Mouse (Mus musculus) CH12.LX (cell line): ENCODE results near the gene Gm11099. TPM values are rescaled to one million over a fixed set of nuclear protein-coding genes. Genes with fewer than 3 reads are reported as not detected.

Experiments
- DNase-seq: peaks from one replicate; pipeline ENCODE4 v3.0.0-alpha.2; 2013; ENCODE audit errors: extremely low read depth
- H3K27ac ChIP-seq: 2 replicates; pipeline ENCODE4 v1.5.1; 2012; ENCODE audit warnings: low read depth, mild to moderate bottlenecking, control low read depth, moderate library complexity; ENCODE audit not compliant: insufficient read depth
- H3K27me3 ChIP-seq: replicated peaks from 2 replicates; pipeline ENCODE3; 2012; ENCODE audit warnings: inconsistent platforms
- H3K36me3 ChIP-seq, 2 experiments: replicated peaks in 1 of 2; 2 replicates each; pipeline versions ENCODE3 to v1.6.1; 2012; ENCODE audit warnings: inconsistent platforms in 1 of 2, low read length in 1 of 2, mild to moderate bottlenecking in 1 of 2, mixed read lengths in 1 of 2, moderate library complexity in 1 of 2; ENCODE audit not compliant: control insufficient read depth in 1 of 2, insufficient read depth in 1 of 2
- H3K4me1 ChIP-seq, 2 experiments: 2 replicates each; pipeline ENCODE4 v1.6.1; 2012; ENCODE audit warnings: inconsistent platforms in 1 of 2, moderate library complexity in 1 of 2; ENCODE audit not compliant: insufficient read depth in 2 of 2, control insufficient read depth in 1 of 2
- H3K4me2 ChIP-seq: 2 replicates; pipeline ENCODE4 v1.6.1; 2012; ENCODE audit warnings: low read depth, mild to moderate bottlenecking, control low read depth; ENCODE audit not compliant: poor library complexity, insufficient read depth, severe bottlenecking
- H3K4me3 ChIP-seq, 3 experiments: fragments of 150-350 bp in 1 of 3; sonication (generic) in 1 of 3; replicated peaks in 1 of 3; 2 replicates each; pipeline versions ENCODE3 to v1.5.1; 2011 to 2012; ENCODE audit warnings: low read depth in 2 of 3, low read length in 2 of 3, mild to moderate bottlenecking in 2 of 3, moderate library complexity in 2 of 3, control low read depth in 1 of 3, improper control_type of control experiment in 1 of 3, inconsistent platforms in 1 of 3, mixed read lengths in 1 of 3; ENCODE audit not compliant: poor library complexity in 1 of 3
- H3K79me2 ChIP-seq: replicated peaks from 2 replicates; pipeline ENCODE4 v1.6.1; 2012; ENCODE audit warnings: mild to moderate bottlenecking, moderate library complexity; ENCODE audit not compliant: control insufficient read depth, poor library complexity, insufficient read depth, severe bottlenecking; ENCODE audit errors: extremely low read depth
- H3K9ac ChIP-seq: 2 replicates; pipeline ENCODE4 v1.6.1; 2012; ENCODE audit warnings: low read depth, mild to moderate bottlenecking, control low read depth, moderate library complexity; ENCODE audit not compliant: insufficient read depth
- H3K9me3 ChIP-seq: replicated peaks from 2 replicates; pipeline ENCODE3; 2012; ENCODE audit warnings: low read length, inconsistent platforms, mixed read lengths
- BHLHE40 ChIP-seq: IDR thresholded peaks from 2 replicates; pipeline ENCODE4 v1.6.1; 2011; ENCODE audit warnings: mild to moderate bottlenecking, low read depth, low read length, improper control_type of control experiment
- CHD1 ChIP-seq: IDR thresholded peaks from 2 replicates; pipeline ENCODE4 v1.6.1; 2012; ENCODE audit warnings: low read depth, low read length, improper control_type of control experiment, inconsistent platforms
- CHD2 ChIP-seq: IDR thresholded peaks from 2 replicates; pipeline ENCODE4 v1.6.1; 2011; ENCODE audit warnings: low read length, improper control_type of control experiment
- EP300 ChIP-seq: IDR thresholded peaks from 2 replicates; pipeline ENCODE4 v1.6.1; 2011; ENCODE audit warnings: low read length, improper control_type of control experiment
- HCFC1 ChIP-seq: IDR thresholded peaks from 2 replicates; pipeline ENCODE4 v1.6.1; 2012; ENCODE audit warnings: low read depth, mild to moderate bottlenecking, inconsistent platforms, low read length, improper control_type of control experiment
- IRF4 ChIP-seq: IDR thresholded peaks from 2 replicates; pipeline ENCODE4 v1.6.1; 2014; ENCODE audit warnings: low read depth, mild to moderate bottlenecking, inconsistent platforms, low read length, improper control_type of control experiment
- JUND ChIP-seq: conservative IDR thresholded peaks from 2 replicates; pipeline ENCODE4 v1.6.1; 2011; ENCODE audit warnings: low read depth, low read length, improper control_type of control experiment
- MAX ChIP-seq: IDR thresholded peaks from 2 replicates; pipeline ENCODE4 v1.6.1; 2011; ENCODE audit warnings: low read length, improper control_type of control experiment
- MAZ ChIP-seq: IDR thresholded peaks from 2 replicates; pipeline ENCODE4 v1.6.1; 2012; ENCODE audit warnings: low read depth, mild to moderate bottlenecking, inconsistent platforms, low read length, improper control_type of control experiment, moderate library complexity
- MXI1 ChIP-seq: IDR thresholded peaks from 2 replicates; pipeline ENCODE4 v1.6.1; 2011; ENCODE audit warnings: mild to moderate bottlenecking, low read depth, low read length, improper control_type of control experiment
- NELFE ChIP-seq: IDR thresholded peaks from 2 replicates; pipeline ENCODE4 v1.6.1; 2011; ENCODE audit warnings: low read depth, low read length, improper control_type of control experiment
- PAX5 ChIP-seq: IDR thresholded peaks from 2 replicates; pipeline ENCODE4 v1.6.1; 2012; ENCODE audit warnings: low read length, inconsistent platforms, mixed read lengths
- POLR2A ChIP-seq: IDR thresholded peaks from 2 replicates; pipeline ENCODE4 v1.6.1; 2011; ENCODE audit warnings: low read depth, mild to moderate bottlenecking, improper control_type of control experiment, low read length
- POLR2AphosphoS2 ChIP-seq: IDR thresholded peaks from 2 replicates; pipeline ENCODE4 v1.6.1; 2011; ENCODE audit warnings: low read depth, low read length, improper control_type of control experiment
- RAD21 ChIP-seq: IDR thresholded peaks from 2 replicates; pipeline ENCODE4 v1.6.1; 2011; ENCODE audit warnings: low read depth, mild to moderate bottlenecking, low read length, improper control_type of control experiment, moderate library complexity
- RCOR1 ChIP-seq: conservative IDR thresholded peaks from 2 replicates; pipeline ENCODE4 v1.6.1; 2012; ENCODE audit warnings: low read depth, mild to moderate bottlenecking, inconsistent platforms, low read length, improper control_type of control experiment
- SIN3A ChIP-seq: IDR thresholded peaks from 2 replicates; pipeline ENCODE4 v1.6.1; 2012; ENCODE audit warnings: low read length, improper control_type of control experiment, inconsistent platforms
- SMC3 ChIP-seq: IDR thresholded peaks from 2 replicates; pipeline ENCODE4 v1.6.1; 2011; ENCODE audit warnings: low read depth, low read length, improper control_type of control experiment
- TCF12 ChIP-seq: IDR thresholded peaks from 2 replicates; pipeline ENCODE4 v1.6.1; 2014; ENCODE audit warnings: low read depth, mild to moderate bottlenecking, inconsistent platforms, low read length, improper control_type of control experiment
- UBTF ChIP-seq: IDR thresholded peaks from 2 replicates; pipeline ENCODE4 v1.6.1; 2012; ENCODE audit warnings: low read depth, mild to moderate bottlenecking, inconsistent platforms, low read length, improper control_type of control experiment, moderate library complexity
- USF1 ChIP-seq: IDR thresholded peaks from 2 replicates; pipeline ENCODE4 v1.6.1; 2014; ENCODE audit warnings: low read depth, mild to moderate bottlenecking, inconsistent platforms, low read length, improper control_type of control experiment
- USF2 ChIP-seq: conservative IDR thresholded peaks from 2 replicates; pipeline ENCODE4 v1.6.1; 2011; ENCODE audit warnings: low read depth, low read length, improper control_type of control experiment
- ZC3H11A ChIP-seq: IDR thresholded peaks from 2 replicates; pipeline ENCODE4 v1.6.1; 2012; ENCODE audit warnings: low read depth, mild to moderate bottlenecking, inconsistent platforms, low read length, improper control_type of control experiment
- ZKSCAN1 ChIP-seq: IDR thresholded peaks from 2 replicates; pipeline ENCODE4 v1.6.1; 2012; ENCODE audit warnings: low read depth, inconsistent platforms, low read length, improper control_type of control experiment, borderline replicate concordance
- ZNF384 ChIP-seq: IDR thresholded peaks from 2 replicates; pipeline ENCODE4 v1.6.1; 2012; ENCODE audit warnings: low read depth, low read length, improper control_type of control experiment, inconsistent platforms
- dilution Hi-C: fragments of 300-500 bp; cut with MboI; formaldehyde crosslinking; loops from 2 replicates; pipeline ENCODE4 v1.14.3; 2020; ENCODE audit warnings: low sequenced_read_pairs; ENCODE audit not compliant: extremely low pct_unique_long_range_greater_than_20kb, extremely low pct_ligation_motif_present
- in situ Hi-C: fragments of 300-500 bp; cut with MboI; formaldehyde crosslinking; loops from 3 replicates; pipeline ENCODE4 v1.14.3; 2019; ENCODE audit warnings: low sequenced_read_pairs, low pct_ligation_motif_present, low pct_unique_long_range_greater_than_20kb, mixed read lengths
- polyA plus RNA-seq: library from polyadenylated mRNA; unstranded; fragments of >175 nt; gene quantifications from 2 replicates; pipeline ENCODE4 v1.2.1, GENCODE M21; 2012; ENCODE audit warnings: low read depth; ENCODE audit not compliant: insufficient read length
- total RNA-seq, 2 experiments: library from RNA; depleted of rRNA; stranded (reverse); fragments of 300-350 nt in 1 of 2; fragments of >200 nt in 1 of 2; gene quantifications; 2 replicates each; pipeline ENCODE4 v1.2.3; 2012 to 2014

The Gm11099 gene
- total and polyA plus RNA-seq, 3 experiments, result not detected

GRCm38 (mm10) chr2:58948796-58949195 is 89.6 kb downstream of the Gm11099 start:
- no peaks in the 10 kb centered on the region for H3K27me3 ChIP-seq
- H3K4me3 ChIP-seq, result no peak overlapping the region
- H3K9ac ChIP-seq, result no peak overlapping the region
- no peak overlapping the region for H3K4me2 ChIP-seq
- peaks cover 53% of the 10 kb centered on the region for H3K9me3 ChIP-seq
- H3K4me1 ChIP-seq, result no peaks in the 10 kb centered on the region
- no peaks in the 10 kb centered on the region for H3K36me3 ChIP-seq
- H3K79me2 ChIP-seq, result no peaks in the 10 kb centered on the region
- no peak overlapping the region for H3K27ac ChIP-seq
- dilution Hi-C loops (no loop called here), in situ Hi-C loops (no loop called here)
- TF ChIP-seq CHD1 (no peak), POLR2AphosphoS2 (no peak), TCF12 (no peak), PAX5 (no peak), MAX (no peak), RAD21 (no peak), CHD2 (no peak), BHLHE40 (no peak), USF2 (no peak), NELFE (no peak), USF1 (no peak), ZNF384 (no peak)
- DNase-seq, result no peak

DNA sequence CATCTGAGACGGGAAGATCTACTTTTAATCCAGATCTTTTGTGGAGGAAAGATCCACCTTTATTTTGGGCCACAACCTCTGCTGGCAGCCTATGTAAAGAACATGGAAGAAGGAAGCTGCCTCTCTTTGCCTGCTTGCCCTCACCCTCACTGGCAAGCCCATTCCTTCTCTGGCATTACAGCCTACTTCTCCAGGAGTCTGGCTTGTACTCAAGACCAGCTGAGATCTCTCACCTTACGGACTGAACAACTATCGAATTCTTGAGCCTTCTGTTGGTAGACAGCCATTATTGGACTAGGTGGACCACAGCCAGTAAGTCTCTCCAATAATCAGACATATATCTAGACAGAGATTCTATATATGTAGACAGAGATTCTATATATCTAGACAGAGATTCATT is 92.9 kb downstream of the Gm11099 start:
- peaks cover 55% of the 10 kb centered on the region for H3K9me3 ChIP-seq
- no peaks in the 10 kb centered on the region for H3K27me3 ChIP-seq
- H3K36me3 ChIP-seq, result no peaks in the 10 kb centered on the region
- TF ChIP-seq HCFC1 (no peak), CHD2 (no peak), UBTF (no peak), POLR2A (no peak), MAX (no peak), MXI1 (no peak), EP300 (no peak), ZC3H11A (no peak), IRF4 (no peak), SMC3 (no peak), MAZ (no peak), PAX5 (no peak), ZKSCAN1 (no peak), SIN3A (no peak), RCOR1 (no peak), RAD21 (no peak), JUND (no peak), CHD1 (no peak), BHLHE40 (no peak)
- dilution Hi-C loops, result no loop called here
- no peak overlapping the region for H3K27ac ChIP-seq
- no peak overlapping the region for H3K4me3 ChIP-seq
- H3K4me2 ChIP-seq, result no peak overlapping the region
- no peaks in the 10 kb centered on the region for H3K79me2 ChIP-seq
- DNase-seq, result no peak
- no peak overlapping the region for H3K9ac ChIP-seq
- in situ Hi-C loops, result no loop called here
- no peaks in the 10 kb centered on the region for H3K4me1 ChIP-seq
